Mouse (Mus musculus) E14TG2a.4 (cell line): ENCODE results near the gene Thegl.
"Not testable (repeated sequence)": the region's sequence is repeated elsewhere in the genome, so short reads cannot be mapped to it uniquely, and the experiment has no call there.

Source experiments
- H3K27me3 ChIP-seq: 2 replicates; pipeline ENCODE4 v1.6.1; 2014; ENCODE audit warnings: low read length, control low read depth; ENCODE audit not compliant: insufficient read depth
- H3K36me3 ChIP-seq: 2 replicates; pipeline ENCODE4 v1.6.1; 2014; ENCODE audit warnings: low read length, control low read depth; ENCODE audit not compliant: insufficient read depth
- H3K4me1 ChIP-seq: replicated peaks from 2 replicates; pipeline ENCODE4 v1.6.1; 2014; ENCODE audit warnings: low read depth, low read length, control low read depth
- H3K4me3 ChIP-seq: replicated peaks from 2 replicates; pipeline ENCODE4 v1.5.1; 2014; ENCODE audit warnings: mild to moderate bottlenecking, low read length
- H3K9me3 ChIP-seq: 2 replicates; pipeline ENCODE4 v1.6.1; 2014; ENCODE audit warnings: low read length, control low read depth
- CTCF ChIP-seq: conservative IDR thresholded peaks from 2 replicates; pipeline ENCODE4 v1.5.1; 2014; ENCODE audit warnings: low read length
- NANOG ChIP-seq: IDR thresholded peaks from 2 replicates; pipeline ENCODE4 v1.6.1; 2014; ENCODE audit warnings: borderline replicate concordance, low read length, mixed read lengths
- POU5F1 ChIP-seq: IDR thresholded peaks from 2 replicates; pipeline ENCODE4 v1.6.1; 2014; ENCODE audit warnings: low read length, borderline replicate concordance

The Thegl gene

GRCm38 (mm10) chr5:77094510-77095491, 79.0 kb downstream of the Thegl start:
- Histone ChIP-seq H3K4me1 (peaks cover 22% of the 10 kb centered on the region), H3K4me3 (peak overlapping the region; percentile 82), H3K9me3 (no peaks in the 10 kb centered on the region), H3K36me3 (no peaks in the 10 kb centered on the region), H3K27me3 (peaks cover 68% of the 10 kb centered on the region)
- TF ChIP-seq NANOG (no peak), CTCF (no peak), POU5F1 (no peak)

- Histone ChIP-seq H3K4me1 (peaks cover 22% of the 10 kb centered on the region), H3K27me3 (peaks cover 76% of the 10 kb centered on the region)
- not testable (repeated sequence) for H3K4me3 ChIP-seq, H3K36me3 ChIP-seq, H3K9me3 ChIP-seq
Measured at GRCm38 (mm10) chr5:77096194-77096593, 80.4 kb downstream of the Thegl start.

- TF ChIP-seq POU5F1: no peak
- no peak for TF ChIP-seq NANOG
- no peak for TF ChIP-seq CTCF
- Histone ChIP-seq H3K4me1 (peaks cover 12% of the 10 kb centered on the region), H3K9me3 (no peaks in the 10 kb centered on the region), H3K4me3 (no peak overlapping the region), H3K27me3 (peaks cover 71% of the 10 kb centered on the region), H3K36me3 (no peaks in the 10 kb centered on the region)
Measured at GRCm38 (mm10) chr5:77097686-77098085, 81.9 kb downstream of the Thegl start.

GRCm38 (mm10) chr5:77098874-77099273, 83.1 kb downstream of the Thegl start:
- H3K4me1 ChIP-seq: peaks cover 6% of the 10 kb centered on the region; the same call in 1 of the 2 replicates
- TF ChIP-seq POU5F1 (no peak), NANOG (no peak), CTCF (no peak)
- H3K36me3 ChIP-seq: no peaks in the 10 kb centered on the region
- H3K9me3 ChIP-seq: no peaks in the 10 kb centered on the region
- no peak overlapping the region for H3K4me3 ChIP-seq
- H3K27me3 ChIP-seq: peaks cover 60% of the 10 kb centered on the region

GRCm38 (mm10) chr5:77099317-77099996, 83.6 kb downstream of the Thegl start:
- peaks cover 55% of the 10 kb centered on the region for H3K27me3 ChIP-seq
- no peaks in the 10 kb centered on the region for H3K36me3 ChIP-seq
- TF ChIP-seq NANOG (no peak), CTCF (no peak), POU5F1 (no peak)
- H3K4me3 ChIP-seq: no peak overlapping the region
- peaks cover 1% of the 10 kb centered on the region; the same call in 1 of the 2 replicates for H3K4me1 ChIP-seq
- H3K9me3 ChIP-seq: no peaks in the 10 kb centered on the region

- Histone ChIP-seq H3K9me3 (no peaks in the 10 kb centered on the region), H3K4me1 (no peaks in the 10 kb centered on the region; the same call in 1 of the 2 replicates), H3K27me3 (peaks cover 50% of the 10 kb centered on the region), H3K36me3 (no peaks in the 10 kb centered on the region), H3K4me3 (no peak overlapping the region)
- TF ChIP-seq CTCF (no peak), POU5F1 (no peak), NANOG (no peak)
Measured at GRCm38 (mm10) chr5:77099997-77100380, 84.2 kb downstream of the Thegl start.

- Histone ChIP-seq H3K4me1 (no peaks in the 10 kb centered on the region; the same call in 1 of the 2 replicates), H3K4me3 (no peak overlapping the region), H3K9me3 (no peaks in the 10 kb centered on the region), H3K36me3 (no peaks in the 10 kb centered on the region), H3K27me3 (peaks cover 43% of the 10 kb centered on the region)
- TF ChIP-seq CTCF (no peak), POU5F1 (no peak), NANOG (no peak)
Measured at GRCm38 (mm10) chr5:77100691-77101090, 84.9 kb downstream of the Thegl start.

GRCm38 (mm10) chr5:77102522-77103365, 86.9 kb downstream of the Thegl start:
- no peak for TF ChIP-seq CTCF
- no peak for TF ChIP-seq NANOG
- no peak for TF ChIP-seq POU5F1
- H3K27me3 ChIP-seq: peaks cover 23% of the 10 kb centered on the region
- no peak overlapping the region for H3K4me3 ChIP-seq
- no peaks in the 10 kb centered on the region for H3K4me1 ChIP-seq
- H3K36me3 ChIP-seq: no peaks in the 10 kb centered on the region
- H3K9me3 ChIP-seq: no peaks in the 10 kb centered on the region
